Mouse (Mus musculus) c-Kit-negative CD71-positive TER-119-positive erythroid progenitor cells, embryonic 14.5 days (primary cell): ENCODE measurements around the gene Yod1.

Experiments used
- DNase-seq: peaks from one replicate; pipeline ENCODE4 v3.0.0-alpha.2; 2013; ENCODE audit warnings: low read depth, low spot score

The Yod1 gene

GRCm38 (mm10) chr1:130769925-130770324 lies 52.8 kb downstream of the Yod1 start:
- no peak for DNase-seq

- DNase-seq = no peak
Measured at GRCm38 (mm10) chr1:130770487-130770886, 53.4 kb downstream of the Yod1 start.

GRCm38 (mm10) chr1:130770981-130771494 lies 53.9 kb downstream of the Yod1 start:
- DNase-seq = no peak
